Comparison of ENCODE assay signal across 23 mouse cellular contexts in genomic region chr10:125147239-125147782, GRCm38 (mm10).
"Had no signal": no experiment of that assay in that cellular context is flagged by ENCODE, and none has a peak within 500 bp of the region (broad histone marks: within the 10 kb centered on the region; RNA-seq: fewer than 3 reads in every experiment).

No protein-coding gene starts in this region.

- H3K4me3 ChIP-seq: heart, adult 2 months; heart, embryonic 13.5 days; heart, embryonic 15.5 days; hindbrain, embryonic 13.5 days; hindbrain, embryonic 15.5 days; layer of hippocampus, adult 2 months; left cerebral cortex, adult 2 months; limb, embryonic 10.5 days; limb, embryonic 12.5 days; liver, embryonic 13.5 days had no signal

- H3K4me1 ChIP-seq: heart, embryonic 13.5 days; heart, embryonic 15.5 days; hindbrain, embryonic 13.5 days; hindbrain, embryonic 15.5 days; limb, embryonic 10.5 days; limb, embryonic 12.5 days; liver, embryonic 13.5 days had no signal

- ATAC-seq: hindbrain, postnatal 0 days had no signal

- H3K36me3 ChIP-seq: heart, embryonic 13.5 days; heart, embryonic 15.5 days; hindbrain, embryonic 13.5 days; hindbrain, embryonic 15.5 days; limb, embryonic 10.5 days; limb, embryonic 12.5 days; liver, embryonic 13.5 days had no signal

- H3K9ac ChIP-seq: heart, embryonic 13.5 days; heart, embryonic 15.5 days; hindbrain, embryonic 13.5 days; hindbrain, embryonic 15.5 days; limb, embryonic 12.5 days; liver, embryonic 13.5 days had no signal

- H3K4me2 ChIP-seq: heart, embryonic 11.5 days; heart, embryonic 13.5 days; heart, embryonic 15.5 days; hindbrain, embryonic 13.5 days; hindbrain, embryonic 15.5 days; limb, embryonic 12.5 days; liver, embryonic 11.5 days; liver, embryonic 13.5 days had no signal

- H3K27me3 ChIP-seq: heart, embryonic 13.5 days; heart, embryonic 15.5 days; hindbrain, embryonic 13.5 days; hindbrain, embryonic 15.5 days; limb, embryonic 12.5 days; liver, embryonic 13.5 days had no signal

- DNase-seq: gastrocnemius, postnatal 25 days; heart, adult 11 months; heart, adult 2 months; heart, postnatal 14 days; heart, postnatal 36 days; kidney, adult 18-20 months; kidney, adult 8-10 months; kidney, postnatal 10 days; kidney, postnatal 25 days; kidney, postnatal 4 days; liver; liver, embryonic 13.5 days had no signal

- H3K9me3 ChIP-seq: heart, embryonic 13.5 days; heart, embryonic 15.5 days; hindbrain, embryonic 13.5 days; hindbrain, embryonic 15.5 days; limb, embryonic 10.5 days; limb, embryonic 12.5 days; liver, embryonic 13.5 days had no signal

- H3K27ac ChIP-seq: heart, adult 2 months; heart, embryonic 13.5 days; heart, embryonic 15.5 days; hindbrain, embryonic 13.5 days; hindbrain, embryonic 15.5 days; hindbrain, postnatal 0 days; left cerebral cortex, adult 2 months; limb, embryonic 10.5 days; limb, embryonic 12.5 days; liver, embryonic 13.5 days had no signal
